Mouse (Mus musculus): ENCODE measurements around the gene Tmem183a.

Tmem183a gene

GRCm38 (mm10) chr1:134361857-134362212 is at the start of gene Tmem183a:
Tmem183a (minus strand) TSS chr1:134361979.
- DNase-seq (ENCODE audit: low read depth, low spot score): peak; percentile 91

GRCm38 (mm10) chr1:134408080-134408479 is 46.3 kb upstream of the Tmem183a start:
- no peak for DNase-seq (ENCODE audit: low read depth, low spot score)

- DNase-seq (ENCODE audit: low read depth, low spot score): no peak
These were observed 44.6 kb upstream of the Tmem183a start for GRCm38 (mm10) chr1:134406414-134406771.

DNA sequence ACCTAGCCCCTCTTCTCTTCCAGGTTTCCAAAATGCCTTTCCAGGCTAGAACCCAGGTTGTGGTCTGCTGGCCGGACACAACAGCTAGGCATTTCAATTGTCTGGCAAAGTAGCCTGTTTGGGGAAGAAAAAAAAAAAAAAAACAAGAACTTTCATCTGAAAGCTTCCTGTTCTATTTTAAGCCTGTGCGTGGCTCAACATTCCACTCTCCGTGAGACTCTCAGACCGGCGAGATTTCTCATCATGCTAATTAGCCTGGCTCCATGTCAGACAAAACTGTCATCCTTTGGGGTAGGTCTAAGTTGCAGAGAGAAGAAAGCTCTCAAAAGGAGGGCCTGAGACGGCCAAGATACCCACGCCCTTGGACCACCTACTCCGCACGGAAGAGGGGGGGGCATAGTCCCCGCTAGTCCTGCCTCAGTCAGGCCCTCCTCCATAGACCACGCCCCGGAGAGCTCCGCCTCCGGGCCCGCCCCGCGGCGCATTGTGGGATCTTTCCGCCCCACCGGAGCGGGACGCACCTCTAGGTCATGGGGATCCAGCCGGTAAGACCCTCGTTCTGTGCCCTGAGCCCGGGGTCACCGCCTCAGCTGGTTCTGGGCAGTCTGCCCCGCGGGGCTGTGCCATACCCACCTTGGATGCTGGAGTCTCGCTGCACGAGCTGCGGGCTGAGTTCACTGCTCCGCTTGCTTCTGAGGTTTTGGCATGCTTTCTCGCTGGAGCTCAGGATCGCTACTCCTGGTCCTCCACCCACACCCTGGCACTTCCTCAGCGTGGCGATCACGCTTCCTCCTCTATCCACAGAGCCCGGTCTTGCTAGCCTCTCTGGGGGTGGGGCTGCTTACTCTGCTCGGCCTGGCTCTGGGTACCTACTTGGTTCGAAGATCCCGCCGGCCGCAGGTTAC is 44.0 kb upstream of the Tmem183a start, which contains the start of gene Cyb5r1:
Cyb5r1 (plus strand) TSS at position 51 of the 905 bp plus-strand sequence.
- peak; percentile 63 for DNase-seq (ENCODE audit: low read depth, low spot score)

- DNase-seq (ENCODE audit: low read depth, low spot score): no peak
These were observed 38.0 kb upstream of the Tmem183a start for GRCm38 (mm10) chr1:134399735-134400134.

- no peak for DNase-seq (ENCODE audit: low read depth, low spot score)
These were observed 36.4 kb upstream of the Tmem183a start for GRCm38 (mm10) chr1:134398210-134398609.

- no peak for DNase-seq (ENCODE audit: low read depth, low spot score)
These were observed 32.0 kb upstream of the Tmem183a start for GRCm38 (mm10) chr1:134393827-134394226.

- DNase-seq (ENCODE audit: low read depth, low spot score): no peak
These were observed 23.9 kb upstream of the Tmem183a start, which contains the start of gene 4933406M09Rik for GRCm38 (mm10) chr1:134385666-134386065. 4933406M09Rik (plus strand) TSS chr1:134385940.

GRCm38 (mm10) chr1:134385176-134385575 is 23.4 kb upstream of the Tmem183a start:
- DNase-seq (ENCODE audit: low read depth, low spot score): no peak

- DNase-seq (ENCODE audit: low read depth, low spot score): no peak
These were observed 22.8 kb upstream of the Tmem183a start for GRCm38 (mm10) chr1:134384581-134384980.

GRCm38 (mm10) chr1:134381795-134382625 is 20.2 kb upstream of the Tmem183a start:
- no peak for DNase-seq (ENCODE audit: low read depth, low spot score)

GRCm38 (mm10) chr1:134381051-134381450 is 19.3 kb upstream of the Tmem183a start:
- DNase-seq (ENCODE audit: low read depth, low spot score): no peak

- DNase-seq (ENCODE audit: low read depth, low spot score): no peak
These were observed 12.3 kb upstream of the Tmem183a start for GRCm38 (mm10) chr1:134374124-134374523.

DNA sequence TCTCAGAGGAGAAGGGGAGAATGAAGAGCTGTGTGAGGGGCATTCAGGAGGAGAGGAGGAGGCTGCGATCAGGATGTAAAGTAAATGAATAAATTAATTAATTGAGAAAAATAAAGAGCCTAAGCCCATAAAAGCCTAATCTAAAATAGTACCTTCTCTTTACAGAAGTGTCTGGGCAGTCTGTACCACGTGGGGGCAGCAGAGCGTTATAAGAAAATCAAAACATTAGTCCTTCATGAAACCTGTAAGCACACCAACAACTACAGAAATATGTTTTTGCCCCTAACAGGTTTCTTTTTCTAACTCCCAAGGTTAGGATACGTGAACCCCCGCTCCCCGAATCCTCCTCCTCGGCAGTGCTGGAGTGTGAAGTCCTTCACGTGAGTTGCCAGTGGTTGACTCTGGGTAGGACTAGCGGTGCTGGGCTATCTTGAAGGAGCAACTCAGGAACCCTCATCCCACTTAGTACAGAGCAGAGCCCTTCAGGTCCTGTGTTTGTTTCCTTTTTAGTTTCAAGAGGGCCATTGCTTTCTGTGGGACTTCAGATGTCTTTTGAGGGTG is 7.1 kb upstream of the Tmem183a start:
- DNase-seq (ENCODE audit: low read depth, low spot score): peak; percentile 27

GRCm38 (mm10) chr1:134365491-134365890 is 3.7 kb upstream of the Tmem183a start:
- no peak for DNase-seq (ENCODE audit: low read depth, low spot score)

- DNase-seq (ENCODE audit: low read depth, low spot score): no peak
These were observed 1.4 kb upstream of the Tmem183a start for GRCm38 (mm10) chr1:134363194-134363593.

- no peak for DNase-seq (ENCODE audit: low read depth, low spot score)
These were observed 453 bp downstream of the Tmem183a start for GRCm38 (mm10) chr1:134361195-134361856.

DNA sequence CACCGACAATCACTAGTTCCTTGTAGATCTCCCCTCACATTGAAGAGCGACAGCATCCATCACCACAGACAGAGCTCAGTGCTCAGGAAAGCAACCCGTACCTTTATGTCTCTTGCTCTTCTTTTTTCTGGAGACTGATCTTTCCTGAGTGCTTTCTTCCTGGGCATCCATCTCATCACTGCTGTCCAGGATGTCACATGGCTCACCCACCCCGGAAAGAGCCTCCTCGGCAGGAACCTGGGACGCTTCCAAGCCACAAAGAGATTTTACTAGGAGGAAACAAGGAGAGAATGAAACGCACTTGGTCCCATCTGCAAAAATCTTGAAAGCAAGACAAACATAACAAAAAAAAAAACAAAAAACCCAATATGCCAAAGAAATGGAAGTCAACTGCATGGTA is 1.1 kb downstream of the Tmem183a start:
- no peak for DNase-seq (ENCODE audit: low read depth, low spot score)

GRCm38 (mm10) chr1:134357461-134357860 is 4.3 kb downstream of the Tmem183a start:
- no peak for DNase-seq (ENCODE audit: low read depth, low spot score)

DNA sequence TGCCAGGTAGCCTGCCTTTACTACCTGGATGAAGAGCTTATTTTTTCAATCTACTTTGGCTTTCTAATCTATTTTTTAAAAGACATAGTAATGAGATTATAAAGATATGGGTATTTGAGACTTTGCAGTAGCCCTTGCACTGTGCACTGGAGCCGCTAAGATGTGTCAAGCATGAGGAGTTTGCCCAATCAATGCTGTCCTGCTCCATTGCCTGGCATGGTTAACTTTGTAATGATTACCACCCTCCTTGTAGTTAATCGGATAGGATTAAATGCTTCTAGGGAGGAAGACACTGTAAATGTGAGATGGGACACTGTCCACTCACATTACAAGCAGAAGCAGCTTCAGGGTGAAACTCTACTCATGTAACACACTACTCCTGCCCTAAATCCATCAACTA is 8.5 kb downstream of the Tmem183a start:
- no peak for DNase-seq (ENCODE audit: low read depth, low spot score)

DNA sequence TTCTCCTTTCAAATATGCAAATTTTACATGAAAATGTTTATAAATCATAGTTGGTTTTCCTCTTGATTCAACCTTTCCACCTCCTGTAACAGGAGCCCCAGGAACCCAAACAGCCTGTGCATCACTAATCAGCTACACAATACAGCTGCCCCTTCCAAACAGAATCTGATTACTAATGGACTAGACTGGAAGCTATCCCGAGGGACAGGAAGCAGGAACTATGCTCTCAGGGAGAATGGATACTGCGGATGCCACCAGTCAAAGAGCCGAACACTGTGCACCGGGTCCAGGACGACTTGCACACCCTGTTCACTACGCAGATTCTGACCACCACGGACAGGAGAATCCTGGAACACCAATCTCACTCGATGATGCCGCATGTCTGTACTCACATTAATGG is 14.0 kb downstream of the Tmem183a start:
- no peak for DNase-seq (ENCODE audit: low read depth, low spot score)

GRCm38 (mm10) chr1:134345075-134345474 is 16.7 kb downstream of the Tmem183a start:
- no peak for DNase-seq (ENCODE audit: low read depth, low spot score)

All from embryo, embryonic 11.5 days (tissue).